Mouse (Mus musculus): ENCODE results near the gene Magi2. TPM values are rescaled to one million over a fixed set of nuclear protein-coding genes. Genes with fewer than 3 reads are reported as not detected.

Magi2 gene
- total RNA-seq, 2 experiments from 2014 or later, result 7.3 to 9.5 TPM

DNA sequence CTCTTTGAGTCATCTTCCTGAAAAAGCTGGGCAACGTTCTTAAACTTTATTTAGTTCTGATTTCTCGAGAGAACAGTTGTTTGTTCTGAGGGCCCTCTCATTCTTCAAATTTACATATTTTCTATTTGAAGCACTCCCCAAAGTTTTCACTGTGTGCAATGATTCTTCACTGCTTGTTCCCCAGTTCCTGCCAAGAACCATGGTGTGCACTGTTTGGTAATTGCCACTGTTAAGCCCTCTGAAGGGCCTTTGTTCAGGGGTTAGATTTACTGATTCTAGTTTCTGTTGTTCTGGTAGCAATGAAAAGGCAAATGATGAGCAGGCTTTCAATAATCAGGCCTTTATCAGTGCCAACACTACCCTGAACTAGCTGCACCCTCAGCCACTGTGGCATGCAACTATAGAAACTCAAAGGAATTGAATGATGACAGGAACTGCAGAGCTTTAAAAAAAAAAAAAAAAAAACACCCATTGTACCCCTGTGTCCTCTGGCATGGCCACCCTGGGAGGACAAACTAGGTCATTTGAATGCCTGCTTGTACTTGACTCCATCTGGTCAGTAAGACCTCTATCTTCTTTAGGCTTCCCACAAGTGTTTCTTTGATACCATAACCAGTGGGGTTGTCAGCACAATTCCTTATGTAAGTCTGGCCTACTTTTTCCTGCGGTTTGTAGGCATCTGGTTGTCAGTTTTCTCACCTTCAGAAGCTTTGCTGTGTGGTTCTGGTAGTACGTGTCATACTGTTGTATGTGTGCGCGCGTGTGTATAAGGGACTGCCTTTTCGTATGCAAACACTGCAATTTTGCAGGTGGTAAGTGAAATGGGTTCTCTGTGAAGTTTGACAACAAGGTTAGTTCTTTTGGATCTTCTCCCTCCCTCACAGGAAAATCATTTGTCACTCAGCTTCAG, 1076.5 kb downstream of the Magi2 start:
- no peak for DNase-seq
- intact Hi-C loops (cut with DNase I), result no loop called here

DNA sequence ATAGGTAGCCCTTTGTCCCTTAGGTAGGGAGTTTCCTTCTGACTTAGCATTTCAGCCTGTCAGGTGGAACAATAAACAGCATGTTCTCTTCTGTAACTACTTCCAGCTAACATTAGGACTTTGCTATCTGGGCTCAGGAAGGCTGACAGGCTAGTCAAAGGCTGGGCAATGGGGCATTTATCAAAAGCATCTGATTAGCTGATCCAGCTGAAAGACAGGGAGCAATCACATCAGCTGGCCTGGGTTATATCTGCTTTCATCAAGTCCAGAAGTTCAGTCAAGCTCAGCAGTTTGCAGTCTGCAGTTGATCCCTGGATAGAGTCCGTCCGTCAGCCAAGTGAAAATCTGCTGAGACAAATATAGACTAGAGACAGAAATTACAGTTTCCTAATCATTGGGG, 1094.1 kb downstream of the Magi2 start:
- intact Hi-C loops (cut with DNase I), result no loop called here
- no peak for DNase-seq

DNA sequence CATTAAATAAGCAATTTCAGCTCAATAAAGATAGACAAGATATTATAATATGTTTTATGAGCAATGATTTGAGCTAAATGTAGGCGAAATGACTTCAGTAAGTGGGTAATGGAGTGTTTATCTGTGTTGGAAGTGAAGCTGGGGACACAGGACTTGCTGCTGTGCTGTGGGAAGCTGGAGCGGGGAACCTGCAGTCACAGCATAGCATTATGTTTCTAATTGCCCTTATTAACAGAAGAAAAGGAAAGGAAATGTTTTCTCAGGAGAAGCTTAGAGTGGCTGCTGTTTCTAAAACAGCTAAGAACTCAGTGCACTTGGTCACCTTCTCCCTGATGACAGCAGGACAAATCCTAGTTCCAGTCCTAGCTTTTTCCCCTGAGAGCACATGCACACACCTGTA, 1098.5 kb downstream of the Magi2 start:
- DNase-seq, result no peak
- intact Hi-C loops (cut with DNase I), result no loop called here

DNA sequence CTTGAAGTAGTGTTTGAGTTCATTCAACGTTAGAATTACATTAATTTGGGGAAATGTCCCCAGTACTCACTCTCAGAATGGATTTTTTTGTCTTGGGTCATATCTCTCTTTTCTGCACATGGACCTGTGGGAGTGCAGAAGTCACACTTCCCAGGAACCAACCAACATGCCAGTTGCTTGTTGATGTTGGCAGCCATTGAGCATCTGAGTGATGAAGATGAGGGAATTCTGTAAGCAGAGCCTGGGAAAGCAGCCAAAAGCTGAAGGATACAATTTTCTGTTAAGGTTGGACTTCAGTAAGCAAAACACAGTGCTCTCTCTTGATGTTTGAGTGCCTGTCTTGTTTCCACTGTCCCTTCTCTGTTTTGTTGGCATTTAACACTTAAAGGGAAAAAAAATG, 1102.1 kb downstream of the Magi2 start:
- no peak for DNase-seq
- intact Hi-C loops (cut with DNase I), result no loop called here

DNA sequence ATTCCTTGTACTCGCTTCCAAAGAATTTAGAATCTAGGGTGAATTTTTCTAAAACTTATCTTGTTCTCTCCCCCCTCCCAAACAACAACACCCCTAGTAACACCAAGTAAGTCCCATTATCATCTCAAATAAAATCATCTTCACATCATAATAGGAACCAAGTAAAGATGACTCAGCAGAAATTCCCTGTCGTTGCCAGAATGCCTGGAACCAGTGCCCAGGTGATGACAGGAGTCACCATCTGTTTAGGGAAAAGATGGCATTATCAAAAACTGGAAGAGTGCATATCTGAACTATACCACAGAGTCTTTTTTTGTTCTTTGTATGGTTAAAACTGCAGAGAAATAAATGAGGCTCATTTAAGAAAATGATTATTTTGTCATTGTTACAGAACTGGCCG, 1103.2 kb downstream of the Magi2 start:
- intact Hi-C loops (cut with DNase I), result no loop called here
- no peak for DNase-seq

DNA sequence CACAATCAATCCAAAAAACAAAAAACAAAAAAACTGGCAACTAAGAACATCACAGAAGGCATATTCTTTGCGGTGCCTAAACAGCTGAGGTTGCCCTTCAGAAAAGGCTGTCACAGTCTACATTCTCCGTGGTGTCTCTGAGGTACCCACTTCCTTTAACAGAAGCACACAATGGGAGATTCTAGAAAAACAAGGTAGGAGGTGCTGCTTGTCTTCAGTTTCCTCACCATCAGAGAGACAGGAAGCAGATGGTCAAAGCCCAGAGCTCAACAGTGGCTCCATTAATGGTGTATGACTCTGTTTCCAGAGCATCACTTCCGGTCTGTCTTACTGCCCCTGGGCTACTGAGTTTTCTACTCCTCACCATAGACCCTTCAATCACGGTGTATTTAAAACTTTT, 1105.7 kb downstream of the Magi2 start:
- intact Hi-C loops (cut with DNase I), result no loop called here

DNA sequence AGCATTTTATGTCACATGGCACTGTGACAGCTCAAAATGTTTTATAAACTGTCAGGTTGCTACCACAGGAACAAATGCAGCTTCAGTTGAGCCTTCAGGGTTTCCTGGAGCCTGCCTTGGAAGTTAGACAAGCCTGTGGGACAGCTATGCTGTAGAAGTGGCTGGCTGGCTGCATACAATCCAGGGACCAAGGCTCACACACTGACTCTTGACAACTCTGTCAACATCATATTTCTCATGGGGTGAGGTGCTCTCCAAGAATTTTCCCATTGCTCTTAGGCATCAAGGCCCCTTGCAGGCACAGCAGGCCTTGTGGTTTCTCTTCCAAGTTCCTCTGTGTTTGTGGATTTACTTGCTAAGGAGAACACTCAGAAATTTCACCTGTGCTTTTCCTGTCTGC, 1107.7 kb downstream of the Magi2 start:
- DNase-seq, result no peak
- intact Hi-C loops (cut with DNase I), result no loop called here

More for the DNA sequence above, 1105.7 kb downstream of the Magi2 start:
- DNase-seq, result no peak

DNA sequence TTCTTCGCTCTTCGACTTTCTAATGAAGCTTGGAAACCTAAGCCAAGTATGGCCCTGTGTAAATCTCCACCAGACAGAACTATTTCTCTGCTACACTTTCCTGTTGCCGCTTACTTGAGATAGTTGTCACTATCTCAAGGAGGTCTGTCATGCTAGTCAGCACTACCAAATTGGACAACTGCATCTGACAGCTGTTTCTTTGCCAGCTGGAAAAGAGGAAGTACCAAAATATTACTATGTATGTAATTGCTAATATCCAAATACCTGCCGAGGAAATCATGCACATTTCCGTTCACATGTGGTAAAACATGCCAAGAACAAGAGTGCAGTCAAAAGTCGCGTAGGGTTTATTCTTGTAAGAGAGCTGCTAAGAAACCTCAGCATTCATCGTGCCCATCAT, 1126.1 kb downstream of the Magi2 start:
- intact Hi-C loops (cut with DNase I), result no loop called here
- no peak for DNase-seq

DNA sequence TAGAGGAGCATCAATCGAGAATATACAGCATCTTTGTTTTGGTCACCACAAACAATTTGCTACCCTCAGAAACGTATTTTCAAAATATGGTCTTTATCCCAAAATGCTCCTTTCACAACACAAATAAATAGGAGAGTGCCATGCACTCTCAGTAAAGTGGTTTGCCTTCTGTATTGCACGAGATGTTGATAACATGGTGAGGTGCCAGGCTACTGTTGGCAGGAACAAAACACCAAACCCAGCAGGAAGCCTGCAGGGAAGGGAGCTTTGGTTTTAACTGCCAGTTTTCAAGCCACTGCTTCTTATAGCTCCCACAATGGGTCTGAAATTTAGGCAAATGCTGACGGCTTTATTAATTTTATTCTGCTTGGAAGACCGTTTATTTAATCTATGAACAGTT, 1131.6 kb downstream of the Magi2 start:
- DNase-seq, result no peak
- intact Hi-C loops (cut with DNase I), result no loop called here

DNA sequence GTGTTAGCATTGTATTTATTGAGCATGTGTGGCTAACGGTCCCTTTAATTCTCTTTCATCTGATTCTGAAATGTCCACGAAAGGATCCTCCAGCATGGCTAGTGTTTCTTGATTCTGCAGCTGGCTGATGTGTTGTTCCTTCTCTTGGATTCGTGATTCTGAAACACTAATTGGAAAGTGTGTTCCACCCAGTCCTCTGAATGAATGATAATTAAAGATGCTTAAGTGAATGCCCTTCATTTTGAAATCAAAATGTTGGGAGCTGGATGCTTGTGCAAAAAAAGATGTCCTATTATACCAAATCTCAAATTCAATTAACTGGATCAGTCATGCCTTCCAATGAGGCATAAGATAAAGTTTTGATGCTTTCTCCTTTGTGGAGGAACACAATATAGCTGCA, 1132.2 kb downstream of the Magi2 start:
- intact Hi-C loops (cut with DNase I), result no loop called here
- no peak for DNase-seq

DNA sequence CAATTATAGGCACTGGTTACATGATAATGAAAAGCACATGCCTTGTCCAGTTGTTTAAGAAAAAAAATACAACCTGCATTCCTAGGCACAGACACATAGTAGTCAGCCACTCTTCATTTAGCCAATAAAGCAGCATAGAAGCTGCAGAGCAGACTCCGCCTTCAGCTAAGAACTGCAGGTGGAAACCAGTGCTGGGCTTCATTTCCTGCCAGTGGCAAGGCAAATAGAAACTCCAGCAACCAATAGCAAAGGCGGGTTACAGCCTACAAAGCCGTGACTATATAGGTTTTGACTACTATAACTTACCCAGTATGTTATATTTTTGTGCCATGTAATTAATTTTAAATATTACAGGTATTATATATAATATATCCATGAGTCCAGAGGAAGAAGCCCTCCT, 1135.3 kb downstream of the Magi2 start:
- DNase-seq, result no peak
- intact Hi-C loops (cut with DNase I), result no loop called here

DNA sequence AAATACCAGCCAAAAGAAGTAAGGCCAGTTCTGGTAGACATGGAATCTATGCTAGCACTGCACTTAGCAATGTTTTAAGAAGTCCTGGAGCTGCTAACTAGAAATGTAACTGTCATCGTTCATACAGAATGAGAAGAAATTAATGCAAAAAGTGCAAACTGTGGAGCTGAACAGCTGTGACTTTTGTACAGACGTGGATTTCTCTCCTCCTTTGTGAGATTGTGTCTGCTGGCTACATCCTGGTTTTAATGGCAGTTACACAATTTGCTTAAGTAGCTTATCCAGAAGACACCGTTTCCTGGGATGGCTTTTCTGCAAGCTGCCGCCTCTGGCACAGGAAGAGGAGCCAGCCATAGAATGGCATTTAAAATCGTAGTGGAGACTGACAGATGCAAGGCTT, 1136.4 kb downstream of the Magi2 start:
- DNase-seq, result no peak
- intact Hi-C loops (cut with DNase I), result no loop called here

DNA sequence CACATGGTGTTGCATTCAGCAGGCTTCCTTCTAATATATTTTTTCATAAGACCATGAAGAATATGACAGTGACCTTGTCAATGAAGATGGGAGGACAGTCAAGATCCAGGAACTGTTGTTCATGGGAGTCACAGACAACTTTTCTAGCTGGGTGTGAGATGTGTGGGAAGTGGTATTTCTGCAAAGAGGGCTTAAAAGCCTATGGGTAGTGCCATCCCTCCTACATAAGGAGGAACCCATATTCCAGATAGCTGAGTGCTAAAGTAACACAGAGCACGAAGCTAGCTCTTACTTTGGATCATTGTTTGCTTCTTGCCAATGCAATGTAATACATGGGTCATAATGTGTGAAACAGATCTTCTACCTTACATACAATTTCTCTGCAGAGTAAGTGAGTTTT, 1146.8 kb downstream of the Magi2 start:
- no peak for DNase-seq
- intact Hi-C loops (cut with DNase I), result no loop called here

DNA sequence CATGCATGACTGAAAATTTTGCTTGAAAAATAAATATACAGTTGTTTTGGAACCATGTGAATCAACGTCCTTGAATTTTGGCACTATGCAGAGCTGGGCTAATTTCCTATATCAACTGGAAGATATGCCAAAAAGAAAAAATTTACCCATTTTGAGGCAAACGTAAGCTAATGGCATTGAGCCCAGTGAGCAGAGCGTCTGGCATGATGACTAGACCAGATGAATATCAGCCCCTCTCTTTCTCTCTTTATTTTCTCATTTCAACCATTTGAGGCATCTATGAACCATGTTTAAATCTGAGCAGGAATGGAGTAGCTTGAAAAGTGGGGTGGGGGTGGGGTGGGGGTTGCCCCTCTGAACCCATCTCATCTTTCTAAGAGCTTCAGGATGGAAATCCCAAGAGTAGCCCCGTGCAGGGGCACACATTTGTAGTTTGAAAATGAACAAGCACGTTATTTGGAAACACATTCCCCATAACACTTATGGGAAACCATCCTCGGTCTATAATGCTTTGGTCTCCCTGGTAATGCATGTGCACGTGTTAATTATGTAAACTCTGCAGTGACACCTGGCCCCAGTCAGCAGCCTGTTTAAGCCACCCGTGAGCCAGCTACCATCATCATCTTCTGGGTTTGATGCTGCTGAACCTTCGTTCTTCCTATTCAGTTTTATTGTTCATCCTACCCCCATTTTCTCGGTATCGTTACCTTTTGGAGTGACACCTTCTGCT, 1151.4 kb downstream of the Magi2 start:
- no peak for DNase-seq
- intact Hi-C loops (cut with DNase I), result no loop called here

DNA sequence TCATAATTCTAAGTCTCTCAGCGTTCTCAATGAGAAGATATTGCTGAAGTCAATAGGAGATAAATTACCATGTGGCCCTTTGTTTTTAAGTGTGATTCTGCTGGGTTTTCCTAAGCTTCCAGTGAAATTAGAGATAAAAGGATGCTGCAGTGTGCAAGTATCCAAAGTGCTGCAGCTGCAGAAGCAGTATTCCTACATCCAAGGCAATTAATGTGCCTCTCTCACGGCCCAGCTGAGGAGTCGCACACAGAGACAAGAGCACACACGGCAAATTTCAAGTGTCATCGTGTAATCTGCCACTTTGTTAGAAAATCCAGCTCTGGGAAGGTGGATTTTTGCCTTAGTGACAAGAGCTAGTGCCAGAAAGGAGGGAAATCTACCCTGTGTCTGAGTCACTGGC, 1177.7 kb downstream of the Magi2 start:
- intact Hi-C loops (cut with DNase I), result no loop called here
- DNase-seq, result no peak

DNA sequence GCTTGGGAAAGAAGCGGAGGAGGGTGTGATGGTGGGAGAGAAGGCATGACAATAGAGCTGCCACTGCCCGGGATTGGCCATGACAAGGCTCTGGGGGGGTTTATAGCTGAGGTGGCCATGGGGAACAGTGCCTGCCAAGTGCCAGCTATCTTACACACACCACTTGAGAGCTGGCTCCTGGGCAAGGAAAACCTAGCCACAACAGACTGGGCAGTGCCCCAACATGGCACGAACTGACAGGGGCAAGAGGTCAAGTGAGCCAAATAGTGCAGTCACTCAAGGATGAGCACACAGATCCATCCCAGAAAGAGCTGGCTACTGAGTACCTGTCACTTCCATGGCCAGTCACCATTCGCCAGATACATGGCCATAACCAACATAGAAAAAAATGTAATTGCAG, 1179.8 kb downstream of the Magi2 start:
- intact Hi-C loops (cut with DNase I), result no loop called here
- peak; percentile 54 to 57 for DNase-seq

DNA sequence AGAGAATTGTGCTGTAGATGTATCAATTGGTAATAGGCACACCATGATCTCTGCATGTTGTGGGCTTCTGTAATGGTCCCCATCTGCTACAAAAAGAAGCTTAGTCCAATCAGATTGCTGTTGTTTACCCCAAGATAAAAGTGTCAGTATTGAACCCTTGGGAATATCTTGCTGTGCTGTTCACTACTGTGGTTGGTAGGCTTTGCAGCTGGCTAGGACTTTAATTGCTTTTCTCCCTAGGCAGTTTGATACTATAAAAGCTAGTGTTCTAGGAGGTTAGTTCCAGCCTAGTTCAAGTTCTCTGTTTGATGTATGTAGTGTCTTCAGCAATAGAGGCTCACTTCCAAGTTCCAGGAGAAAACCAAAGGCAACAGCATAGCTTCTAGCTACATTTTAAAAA, 1188.5 kb downstream of the Magi2 start:
- intact Hi-C loops (cut with DNase I), result no loop called here
- no peak for DNase-seq

DNA sequence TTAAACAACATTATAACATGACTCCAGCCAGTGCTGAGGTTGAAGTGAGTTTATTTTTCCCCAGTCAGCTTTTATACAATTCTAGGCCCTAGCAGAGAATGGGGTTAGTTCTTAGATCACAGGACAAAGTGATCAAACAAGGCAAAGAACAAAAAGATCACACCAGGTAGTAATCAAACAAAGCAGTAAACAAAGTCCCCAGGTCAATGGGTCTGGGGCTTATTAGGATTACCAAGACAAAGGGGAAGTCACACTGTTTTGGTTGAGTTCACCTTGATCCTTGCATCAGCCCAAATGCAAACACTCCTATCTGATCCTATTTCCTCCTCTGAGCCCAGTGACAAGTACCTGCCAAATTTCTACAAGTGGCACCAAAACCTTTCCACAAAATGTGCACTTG, 1190.5 kb downstream of the Magi2 start:
- no peak for DNase-seq
- intact Hi-C loops (cut with DNase I), result no loop called here

DNA sequence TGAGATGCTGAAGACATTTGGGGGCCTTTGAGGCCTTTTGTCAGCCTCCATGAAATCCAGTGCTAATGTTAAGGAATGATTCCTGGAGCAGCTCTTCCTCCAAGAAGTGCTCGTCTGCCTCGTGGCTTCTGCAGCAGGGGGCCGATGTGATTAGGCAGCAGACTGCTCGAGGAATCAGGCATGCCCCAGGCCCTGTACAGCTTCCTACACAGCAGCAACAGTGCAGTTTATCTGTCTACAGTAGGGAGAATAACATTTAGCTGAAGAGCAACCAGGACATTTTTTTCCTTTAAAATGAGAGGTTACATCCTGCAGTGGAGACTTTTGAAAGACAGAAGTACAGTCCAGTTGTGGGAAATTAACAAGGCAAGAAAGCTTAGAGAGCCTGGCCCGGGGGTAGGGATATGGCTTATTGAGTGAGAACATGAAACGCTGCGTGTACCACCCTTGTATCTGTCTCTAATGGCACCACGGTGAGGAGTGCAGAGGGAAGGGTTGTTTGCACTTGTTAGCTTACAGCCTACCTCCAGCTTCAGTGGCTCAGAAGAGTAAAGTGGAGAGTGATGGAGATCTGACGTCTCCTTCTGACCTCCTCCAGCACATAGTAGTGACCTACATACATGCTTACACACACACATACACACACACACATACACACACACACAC, 1205.4 kb downstream of the Magi2 start:
- intact Hi-C loops (cut with DNase I), result no loop called here
- no peak for DNase-seq

DNA sequence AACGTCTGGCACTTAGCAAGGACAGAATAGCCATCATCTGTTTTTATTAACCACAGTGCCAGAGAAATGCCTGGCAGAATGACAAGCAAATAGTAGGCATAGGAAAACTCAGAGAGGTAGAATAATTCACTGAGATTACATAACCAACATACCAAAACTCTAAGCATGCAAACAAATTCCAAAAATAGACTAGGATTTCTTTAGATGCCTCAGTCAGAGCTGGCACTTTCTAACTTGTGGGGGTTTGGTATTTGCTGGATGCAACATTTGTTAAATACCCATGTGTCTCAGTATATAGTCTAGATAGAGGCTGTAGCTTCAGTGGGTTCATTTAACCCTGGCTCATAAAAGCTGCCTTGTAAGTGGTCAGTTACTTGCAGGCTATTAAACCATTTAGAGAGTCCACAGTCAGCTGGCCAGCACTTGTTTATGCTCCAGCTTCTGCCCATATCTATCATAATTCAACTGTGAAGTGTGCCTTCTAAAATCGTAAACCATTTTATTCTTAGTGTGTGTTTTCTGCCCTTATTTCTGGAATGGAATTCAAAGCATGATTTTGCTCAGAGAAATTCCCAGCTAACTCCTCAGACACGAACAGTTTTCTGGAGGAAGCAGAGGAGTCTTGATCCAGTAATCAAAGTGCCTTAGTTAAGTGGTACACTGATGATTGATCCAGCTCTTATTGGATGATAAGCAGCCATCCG, 1219.8 kb downstream of the Magi2 start:
- no peak for DNase-seq
- intact Hi-C loops (cut with DNase I), result no loop called here

DNA sequence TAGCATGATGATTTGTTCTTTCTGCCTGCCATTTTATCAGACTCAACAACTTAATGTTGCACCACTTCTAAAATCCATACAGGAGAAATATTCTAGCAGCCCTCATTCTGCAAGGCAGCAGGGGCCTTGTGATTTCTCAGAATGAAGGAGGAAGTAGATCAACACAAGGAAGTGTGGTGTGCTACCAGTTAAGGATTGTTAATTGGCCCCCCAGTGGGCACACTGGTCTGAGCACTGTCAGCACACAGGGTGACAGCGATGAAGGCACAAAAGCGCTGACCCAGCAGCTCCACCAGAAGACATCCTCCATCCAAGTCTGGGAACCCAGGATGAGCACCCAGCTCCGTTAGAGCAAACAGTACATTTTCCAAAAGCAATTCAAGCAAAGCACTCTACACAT, 1229.3 kb downstream of the Magi2 start:
- intact Hi-C loops (cut with DNase I), result no loop called here
- DNase-seq, result no peak

All from heart, postnatal 36 days (tissue).